32 mouse cellular contexts compared by ENCODE assay signal in the genomic region with DNA sequence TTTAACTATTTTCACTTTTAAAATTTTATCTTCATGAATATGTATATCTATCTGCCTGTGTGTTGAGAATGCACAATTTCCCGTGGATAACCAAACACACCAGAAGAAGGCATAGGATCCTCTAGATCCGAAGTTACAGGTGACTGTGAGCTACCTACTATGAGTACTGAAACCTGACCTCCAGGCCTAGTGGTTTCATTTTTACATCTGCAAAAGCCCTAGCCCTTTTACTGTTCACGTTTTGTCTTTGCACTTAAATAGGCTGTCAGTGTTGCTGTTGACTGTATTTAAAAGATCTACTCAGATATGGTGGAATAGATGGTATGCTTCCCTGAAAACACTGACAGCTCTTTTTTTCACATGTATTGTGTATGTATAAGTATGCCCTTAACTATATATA.
"Had no signal": no experiment of that assay in that cellular context is flagged by ENCODE, and none has a peak within 500 bp of the region (broad histone marks: within the 10 kb centered on the region; RNA-seq: fewer than 3 reads in every experiment).

No protein-coding gene starts in this region.

- H3K9me3 ChIP-seq: heart, embryonic 10.5 days; heart, embryonic 12.5 days; heart, embryonic 13.5 days; heart, embryonic 15.5 days; hindbrain, embryonic 10.5 days; hindbrain, embryonic 12.5 days; hindbrain, embryonic 13.5 days; hindbrain, embryonic 15.5 days; intestine, embryonic 15.5 days; kidney, embryonic 15.5 days had no signal

- DNase-seq: heart, postnatal 10 days; heart, postnatal 14 days; heart, postnatal 36 days; heart, postnatal 4 days; kidney, adult 11 months; kidney, adult 18-20 months; kidney, adult 2 months; kidney, adult 8-10 months; kidney, adult 9 months; kidney, postnatal 10 days; kidney, postnatal 14 days; kidney, postnatal 25 days; kidney, postnatal 36 days; kidney, postnatal 4 days; layer of hippocampus, adult 9-11 months; layer of hippocampus, postnatal 36 days had no signal

- H3K9ac ChIP-seq: heart, embryonic 12.5 days; heart, embryonic 13.5 days; heart, embryonic 15.5 days; hindbrain, embryonic 12.5 days; hindbrain, embryonic 13.5 days; hindbrain, embryonic 14.5 days; hindbrain, embryonic 15.5 days; intestine, embryonic 15.5 days; kidney, embryonic 15.5 days had no signal

- H3K36me3 ChIP-seq: heart, embryonic 10.5 days; heart, embryonic 12.5 days; heart, embryonic 13.5 days; heart, embryonic 15.5 days; hindbrain, embryonic 10.5 days; hindbrain, embryonic 12.5 days; hindbrain, embryonic 13.5 days; hindbrain, embryonic 15.5 days; intestine, embryonic 15.5 days; kidney, embryonic 15.5 days had no signal

- H3K27me3 ChIP-seq: heart, embryonic 12.5 days; heart, embryonic 13.5 days; heart, embryonic 15.5 days; hindbrain, embryonic 12.5 days; hindbrain, embryonic 13.5 days; hindbrain, embryonic 15.5 days; intestine, embryonic 15.5 days; kidney, embryonic 15.5 days had no signal

- H3K4me2 ChIP-seq: heart, embryonic 11.5 days; heart, embryonic 12.5 days; heart, embryonic 13.5 days; heart, embryonic 15.5 days; hindbrain, embryonic 12.5 days; hindbrain, embryonic 13.5 days; hindbrain, embryonic 14.5 days; hindbrain, embryonic 15.5 days; intestine, embryonic 15.5 days; kidney, embryonic 15.5 days had no signal

- H3K27ac ChIP-seq: heart, embryonic 10.5 days; heart, embryonic 13.5 days; heart, embryonic 15.5 days; hindbrain, embryonic 10.5 days; hindbrain, embryonic 12.5 days; hindbrain, embryonic 13.5 days; hindbrain, embryonic 14.5 days; hindbrain, embryonic 15.5 days; hindbrain, postnatal 0 days; intestine, embryonic 15.5 days; kidney, embryonic 15.5 days; kidney, postnatal 0 days; layer of hippocampus, adult 2 months; left cerebral cortex, adult 2 months had no signal

- H3K4me3 ChIP-seq: heart, embryonic 10.5 days; heart, embryonic 12.5 days; heart, embryonic 13.5 days; heart, embryonic 15.5 days; hindbrain, embryonic 10.5 days; hindbrain, embryonic 12.5 days; hindbrain, embryonic 13.5 days; hindbrain, embryonic 15.5 days; intestine, embryonic 15.5 days; kidney, embryonic 15.5 days; layer of hippocampus, adult 2 months; left cerebral cortex, adult 2 months had no signal
